Mouse (Mus musculus): ENCODE measurements around the gene Nr1h3.

Gene Nr1h3

GRCm38 (mm10) chr2:91157002-91157752 lies 45.5 kb downstream of the Nr1h3 start:
- in situ Hi-C loops (cut with MboI; ENCODE audit: low pct_unique_long_range_greater_than_20kb in 1 of 2, low sequenced_read_pairs in 2 of 2, unreplicated experiment in 1 of 2): no loop called here

GRCm38 (mm10) chr2:91154091-91154490 lies 48.5 kb downstream of the Nr1h3 start:
- in situ Hi-C loops (cut with MboI; ENCODE audit: low pct_unique_long_range_greater_than_20kb in 1 of 2, low sequenced_read_pairs in 2 of 2, unreplicated experiment in 1 of 2): no loop called here

- in situ Hi-C loops (cut with MboI; ENCODE audit: low pct_unique_long_range_greater_than_20kb in 1 of 2, low sequenced_read_pairs in 2 of 2, unreplicated experiment in 1 of 2): no loop called here
Observed at GRCm38 (mm10) chr2:91152885-91153377, 49.7 kb downstream of the Nr1h3 start.

GRCm38 (mm10) chr2:91151331-91151730 lies 51.3 kb downstream of the Nr1h3 start:
- in situ Hi-C loops (cut with MboI; ENCODE audit: low pct_unique_long_range_greater_than_20kb in 1 of 2, low sequenced_read_pairs in 2 of 2, unreplicated experiment in 1 of 2): no loop called here

GRCm38 (mm10) chr2:91148101-91148500 lies 54.5 kb downstream of the Nr1h3 start:
- in situ Hi-C loops (cut with MboI; ENCODE audit: low pct_unique_long_range_greater_than_20kb in 1 of 2, low sequenced_read_pairs in 2 of 2, unreplicated experiment in 1 of 2): no loop called here

GRCm38 (mm10) chr2:91143401-91143800 lies 59.2 kb downstream of the Nr1h3 start:
- in situ Hi-C loops (cut with MboI; ENCODE audit: low pct_unique_long_range_greater_than_20kb in 1 of 2, low sequenced_read_pairs in 2 of 2, unreplicated experiment in 1 of 2): no loop called here

GRCm38 (mm10) chr2:91142920-91143319 lies 59.7 kb downstream of the Nr1h3 start:
- in situ Hi-C loops (cut with MboI; ENCODE audit: low pct_unique_long_range_greater_than_20kb in 1 of 2, low sequenced_read_pairs in 2 of 2, unreplicated experiment in 1 of 2): no loop called here

- in situ Hi-C loops (cut with MboI; ENCODE audit: low pct_unique_long_range_greater_than_20kb in 1 of 2, low sequenced_read_pairs in 2 of 2, unreplicated experiment in 1 of 2): no loop called here
Observed at GRCm38 (mm10) chr2:91139764-91140163, 62.9 kb downstream of the Nr1h3 start.

- in situ Hi-C loops (cut with MboI; ENCODE audit: low pct_unique_long_range_greater_than_20kb in 1 of 2, low sequenced_read_pairs in 2 of 2, unreplicated experiment in 1 of 2): no loop called here
Observed at GRCm38 (mm10) chr2:91139311-91139710, 63.3 kb downstream of the Nr1h3 start.

GRCm38 (mm10) chr2:91137481-91137880 lies 65.2 kb downstream of the Nr1h3 start:
- in situ Hi-C loops (cut with MboI; ENCODE audit: low pct_unique_long_range_greater_than_20kb in 1 of 2, low sequenced_read_pairs in 2 of 2, unreplicated experiment in 1 of 2): no loop called here

- in situ Hi-C loops (cut with MboI; ENCODE audit: low pct_unique_long_range_greater_than_20kb in 1 of 2, low sequenced_read_pairs in 2 of 2, unreplicated experiment in 1 of 2): no loop called here
Observed at GRCm38 (mm10) chr2:91136513-91137412, 65.9 kb downstream of the Nr1h3 start.
